Mouse (Mus musculus) embryonic facial prominence, embryonic 12.5 days (tissue): ENCODE measurements around the gene Zmynd8. TPM values are rescaled to one million over a fixed set of nuclear protein-coding genes. Genes with fewer than 3 reads are reported as not detected.

ENCODE experiments used
- ATAC-seq: fragments of 200-750 bp; cut with Nextera tagmentation; 2 replicates; pipeline ENCODE4 v1.8.0; 2017; ENCODE audit not compliant: insufficient number of reproducible peaks, insufficient read depth, low FRiP score, low TSS enrichment
- H3K27ac ChIP-seq: fragments of 300-500 bp; sonication (generic); 2 replicates; pipeline ENCODE4 v1.5.1; 2016; ENCODE audit warnings: mild to moderate bottlenecking
- H3K27me3 ChIP-seq: fragments of 300-500 bp; sonication (generic); 2 replicates; pipeline ENCODE4 v1.6.1; 2016; ENCODE audit warnings: mild to moderate bottlenecking, moderate library complexity
- H3K36me3 ChIP-seq: fragments of 300-500 bp; sonication (generic); 2 replicates; pipeline ENCODE4 v1.6.1; 2016; ENCODE audit warnings: mild to moderate bottlenecking
- H3K4me1 ChIP-seq: fragments of 300-500 bp; sonication (generic); 2 replicates; pipeline ENCODE4 v1.6.1; 2016
- H3K4me2 ChIP-seq: fragments of 300-500 bp; sonication (generic); replicated peaks from 2 replicates; pipeline ENCODE4 v1.6.1; 2016; ENCODE audit warnings: mild to moderate bottlenecking, moderate library complexity
- H3K4me3 ChIP-seq: fragments of 300-500 bp; sonication (generic); 2 replicates; pipeline ENCODE4 v1.5.1; 2016; ENCODE audit warnings: mild to moderate bottlenecking
- H3K9ac ChIP-seq: fragments of 300-500 bp; sonication (generic); 2 replicates; pipeline ENCODE4 v1.6.1; 2016; ENCODE audit warnings: mild to moderate bottlenecking, moderate library complexity
- H3K9me3 ChIP-seq: fragments of 300-500 bp; sonication (generic); 2 replicates; pipeline ENCODE4 v1.6.1; 2016; ENCODE audit warnings: mild to moderate bottlenecking, moderate library complexity
- WGBS: fragments of 180-500 bp; shearing (Covaris S2); methylation state at CpG from one replicate; pipeline ENCODE4 v1.1.7; 2016; 5-methylcytosine and 5-hydroxymethylcytosine counted together
- polyA plus RNA-seq: library from polyadenylated mRNA; unstranded; fragments of >200 nt; fragmentation: Nextera tagmentation; extraction: Ambion mirVana; gene quantifications from 2 replicates; pipeline ENCODE4 v1.2.1, GENCODE M21; 2016

Gene Zmynd8
- polyA plus RNA-seq, 1 experiment from 2014 or later = 64.2 TPM

DNA sequence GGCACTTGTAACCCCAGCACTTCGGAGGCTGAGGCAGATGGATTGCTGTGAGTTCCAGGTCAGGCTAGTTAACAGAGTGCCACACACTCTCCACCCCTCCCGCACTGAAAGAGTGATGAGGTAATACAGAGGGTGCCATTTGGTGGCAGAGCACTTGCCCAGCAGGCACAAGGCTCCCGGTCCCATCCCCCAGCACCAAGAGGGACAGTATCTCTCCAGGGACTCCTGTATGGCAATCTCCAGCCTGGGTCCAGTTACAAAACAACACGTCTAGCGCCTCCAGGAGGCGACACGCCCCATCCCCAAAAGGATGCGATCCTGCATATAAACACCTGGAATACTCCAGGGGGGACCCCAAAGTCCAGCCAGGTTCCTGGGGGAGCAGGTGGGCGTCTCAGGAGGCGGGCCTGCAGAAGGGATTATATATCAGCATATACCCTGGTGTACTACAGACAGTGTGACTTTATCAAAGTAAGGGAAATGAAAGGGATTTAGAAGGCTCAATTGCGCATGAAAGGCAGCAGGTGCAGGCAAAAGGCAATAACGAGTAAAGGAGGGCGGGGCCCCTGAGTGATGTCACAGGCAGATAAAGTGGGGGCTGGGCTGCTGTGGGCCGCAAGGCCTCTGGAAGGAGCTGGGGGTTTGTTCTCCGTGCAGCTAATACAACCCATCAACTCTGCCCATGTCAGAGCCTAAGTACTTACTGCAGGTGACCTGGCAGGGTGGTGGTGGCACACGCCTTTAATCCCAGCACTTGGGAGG, 44.4 kb downstream of the Zmynd8 start:
- Histone ChIP-seq H3K4me2 (no peak overlapping the region), H3K27ac (no peak overlapping the region), H3K36me3 (peaks cover 26% of the 10 kb centered on the region), H3K4me1 (peaks cover 69% of the 10 kb centered on the region), H3K9ac (no peak overlapping the region), H3K4me3 (no peak overlapping the region), H3K27me3 (no peaks in the 10 kb centered on the region), H3K9me3 (no peaks in the 10 kb centered on the region)
- 60% methylated on average over 16 of the region's 16 CpGs for WGBS
- no peak for ATAC-seq

DNA sequence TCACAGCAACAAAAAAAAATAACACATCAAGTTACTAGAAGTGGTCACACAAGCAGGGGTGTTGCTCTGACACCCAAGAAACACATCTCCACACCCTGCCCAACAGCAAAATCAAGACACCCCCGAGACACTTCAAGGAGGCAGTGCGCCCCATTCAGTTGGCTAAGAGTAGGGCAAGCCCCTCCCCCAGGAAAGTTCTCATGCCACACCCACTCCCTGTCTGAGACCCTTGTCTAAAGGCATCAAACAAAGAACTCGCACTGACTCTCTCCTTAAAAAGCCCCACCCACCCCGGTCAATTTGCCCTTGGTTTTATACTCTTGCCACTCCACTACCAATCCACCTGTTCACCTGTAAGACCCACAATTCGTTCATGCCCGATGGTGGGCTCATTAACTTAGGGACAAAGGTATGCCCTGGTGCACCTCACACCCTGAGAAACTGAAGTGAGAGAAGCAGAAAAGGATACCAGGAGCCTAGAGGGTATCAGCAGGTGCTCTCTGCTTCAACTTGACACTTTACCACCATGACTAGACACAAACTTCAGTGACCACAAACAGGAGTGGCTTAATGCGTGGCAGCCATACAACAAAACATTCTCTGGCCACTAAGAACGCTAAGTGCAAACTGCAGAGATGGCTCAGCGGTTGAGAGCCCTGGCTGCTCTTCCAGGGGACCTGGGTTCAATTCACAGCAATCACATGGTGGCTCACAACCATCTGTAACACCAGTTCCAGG, 45.8 kb downstream of the Zmynd8 start:
- ATAC-seq = no peak
- Histone ChIP-seq H3K4me1 (peaks cover 68% of the 10 kb centered on the region), H3K27ac (no peak overlapping the region)

DNA sequence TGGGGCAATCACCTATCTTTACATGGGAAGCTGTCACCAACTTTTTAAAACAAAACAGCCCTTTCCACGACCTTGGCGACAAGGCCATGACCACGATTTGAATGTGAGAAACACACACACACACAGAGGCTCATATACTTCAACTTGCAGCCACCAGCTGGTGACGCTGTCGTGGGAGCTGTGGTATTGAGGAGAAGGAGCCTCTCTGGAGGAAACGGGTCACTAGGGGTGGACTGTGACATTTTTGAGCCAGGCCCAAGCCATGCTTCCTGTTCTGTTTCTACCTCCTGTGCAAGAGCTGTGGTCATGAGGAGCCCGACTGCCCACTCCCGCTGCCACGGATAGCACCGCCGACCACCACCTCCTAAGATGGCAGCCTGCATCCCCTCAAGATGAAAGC, 46.4 kb downstream of the Zmynd8 start:
- Histone ChIP-seq H3K27me3 (no peaks in the 10 kb centered on the region), H3K36me3 (peaks cover 30% of the 10 kb centered on the region), H3K4me3 (no peak overlapping the region), H3K27ac (0 out of 2 replicates have a peak overlapping the region, but pooled peaks have one; percentile 54), H3K9ac (no peak overlapping the region), H3K9me3 (no peaks in the 10 kb centered on the region), H3K4me1 (peaks cover 64% of the 10 kb centered on the region), H3K4me2 (no peak overlapping the region)
- no peak for ATAC-seq
- 88% methylated on average over 11 of the region's 11 CpGs for WGBS

More for the DNA sequence above, 45.8 kb downstream of the Zmynd8 start:
- WGBS = 88% methylated on average over 9 of the region's 9 CpGs
- Histone ChIP-seq H3K4me2 (no peak overlapping the region), H3K4me3 (no peak overlapping the region), H3K9me3 (no peaks in the 10 kb centered on the region), H3K36me3 (peaks cover 26% of the 10 kb centered on the region), H3K27me3 (no peaks in the 10 kb centered on the region), H3K9ac (no peak overlapping the region)

DNA sequence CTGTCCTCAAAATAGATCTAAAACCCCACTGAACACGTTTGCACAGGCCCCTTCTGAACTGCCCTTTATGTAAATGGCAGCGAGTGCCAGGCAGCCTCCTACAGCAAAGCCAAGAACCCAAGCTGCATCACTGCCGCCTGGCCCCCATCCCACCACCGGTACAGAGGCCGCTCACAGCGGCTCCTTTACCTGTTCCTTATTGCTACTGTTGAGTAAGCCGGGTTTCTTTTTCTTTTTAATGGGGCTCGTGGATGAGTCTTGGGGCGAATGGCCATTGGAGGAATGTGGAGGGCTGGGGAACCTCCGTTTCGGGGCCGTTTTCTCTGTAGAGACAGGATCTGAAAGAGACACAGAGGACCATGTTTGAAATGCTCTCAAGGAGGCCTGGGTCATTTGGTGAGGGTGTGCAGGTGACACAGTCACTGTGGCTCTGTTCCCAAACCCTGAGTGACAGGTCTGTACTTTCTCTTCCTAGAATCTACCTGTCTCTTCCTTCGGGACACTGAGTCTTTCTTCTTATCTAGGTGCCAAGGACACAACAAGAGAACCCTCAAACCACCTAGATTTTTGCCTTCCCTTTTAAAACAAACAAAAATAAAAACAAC, 46.9 kb downstream of the Zmynd8 start:
- Histone ChIP-seq H3K4me1 (peaks cover 59% of the 10 kb centered on the region), H3K27ac (peak overlapping the region; percentile 54; the same call in 1 of the 2 replicates), H3K4me2 (no peak overlapping the region), H3K9ac (no peak overlapping the region), H3K9me3 (no peaks in the 10 kb centered on the region), H3K4me3 (no peak overlapping the region), H3K36me3 (peaks cover 30% of the 10 kb centered on the region), H3K27me3 (no peaks in the 10 kb centered on the region)
- no peak for ATAC-seq
- 90% methylated on average over 13 of the region's 13 CpGs for WGBS

DNA sequence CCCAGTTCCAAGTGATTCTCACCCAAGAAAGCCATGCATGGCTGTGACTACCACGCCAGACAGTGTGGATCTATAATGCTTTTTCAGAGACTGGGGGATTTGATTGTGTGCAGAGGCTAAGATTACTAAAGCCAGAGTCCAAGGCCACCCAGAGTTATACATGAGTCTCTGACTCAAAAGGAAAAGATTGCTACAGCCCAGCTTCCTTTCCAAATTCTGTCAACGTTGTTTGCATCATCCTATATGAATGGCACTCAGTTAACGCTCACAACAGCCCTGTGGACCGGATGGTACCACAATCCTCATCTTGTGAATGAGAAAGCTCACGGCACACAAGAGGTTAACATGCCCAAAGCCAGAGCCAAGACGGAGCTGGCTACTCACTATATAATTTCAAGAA, 48.0 kb downstream of the Zmynd8 start:
- H3K4me3 ChIP-seq = no peak overlapping the region
- 78% methylated on average over 6 of the region's 6 CpGs for WGBS
- H3K4me1 ChIP-seq = peaks cover 48% of the 10 kb centered on the region
- no peak overlapping the region for H3K9ac ChIP-seq
- no peaks in the 10 kb centered on the region for H3K27me3 ChIP-seq
- H3K9me3 ChIP-seq = no peaks in the 10 kb centered on the region
- ATAC-seq = no peak
- H3K36me3 ChIP-seq = peaks cover 40% of the 10 kb centered on the region
- no peak overlapping the region for H3K4me2 ChIP-seq
- H3K27ac ChIP-seq = peak overlapping the region; percentile 54; the same call in 1 of the 2 replicates

DNA sequence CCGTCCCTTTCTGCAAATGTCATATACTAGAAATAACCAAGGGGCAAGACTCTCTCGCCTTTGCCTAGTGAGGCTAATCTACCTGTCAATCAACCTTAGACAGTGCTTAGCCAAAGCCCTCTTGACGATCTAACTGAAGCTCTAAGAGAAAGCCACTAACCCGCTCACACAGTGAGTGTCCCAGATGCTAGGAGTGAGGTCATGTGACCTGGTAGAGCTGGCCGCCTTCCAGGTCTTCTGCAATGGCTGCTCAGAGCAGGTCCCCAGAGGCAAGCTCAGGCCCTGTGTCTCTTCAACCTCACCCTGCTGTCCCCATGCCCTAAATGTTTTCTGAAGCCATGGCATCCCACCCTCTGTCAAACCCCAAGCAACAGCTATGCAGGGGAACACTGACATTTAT, 49.7 kb downstream of the Zmynd8 start:
- no peak overlapping the region for H3K4me3 ChIP-seq
- H3K9ac ChIP-seq = no peak overlapping the region
- no peak for ATAC-seq
- H3K27ac ChIP-seq = no peak overlapping the region
- H3K9me3 ChIP-seq = no peaks in the 10 kb centered on the region
- peaks cover 57% of the 10 kb centered on the region for H3K36me3 ChIP-seq
- H3K27me3 ChIP-seq = no peaks in the 10 kb centered on the region
- H3K4me2 ChIP-seq = no peak overlapping the region
- H3K4me1 ChIP-seq = peaks cover 36% of the 10 kb centered on the region
- WGBS = 51% methylated on average over 5 of the region's 5 CpGs

DNA sequence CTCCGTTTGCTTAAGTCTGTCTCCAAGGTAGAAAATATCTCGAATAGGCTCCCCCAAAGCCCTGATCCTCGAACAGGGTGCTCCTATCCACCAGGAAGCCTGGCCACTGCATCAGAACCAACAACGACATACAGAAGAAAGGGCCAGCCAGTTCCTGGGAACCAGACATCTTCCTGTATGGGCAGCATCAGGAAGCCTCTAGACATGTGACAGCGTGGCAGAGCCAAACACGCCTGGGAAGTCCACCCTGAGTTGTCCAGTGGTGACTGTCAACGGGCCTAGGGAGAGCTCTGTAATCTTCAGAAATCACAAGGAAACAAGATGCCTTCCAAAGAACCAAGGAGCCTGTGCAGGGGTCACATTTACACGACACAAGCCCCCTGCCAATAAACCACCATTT, 52.0 kb downstream of the Zmynd8 start:
- Histone ChIP-seq H3K27ac (no peak overlapping the region), H3K9me3 (no peaks in the 10 kb centered on the region), H3K4me1 (peaks cover 23% of the 10 kb centered on the region), H3K36me3 (peaks cover 74% of the 10 kb centered on the region), H3K9ac (no peak overlapping the region), H3K27me3 (no peaks in the 10 kb centered on the region), H3K4me3 (no peak overlapping the region), H3K4me2 (no peak overlapping the region)
- 87% methylated on average over 8 of the region's 8 CpGs for WGBS
- ATAC-seq = no peak

DNA sequence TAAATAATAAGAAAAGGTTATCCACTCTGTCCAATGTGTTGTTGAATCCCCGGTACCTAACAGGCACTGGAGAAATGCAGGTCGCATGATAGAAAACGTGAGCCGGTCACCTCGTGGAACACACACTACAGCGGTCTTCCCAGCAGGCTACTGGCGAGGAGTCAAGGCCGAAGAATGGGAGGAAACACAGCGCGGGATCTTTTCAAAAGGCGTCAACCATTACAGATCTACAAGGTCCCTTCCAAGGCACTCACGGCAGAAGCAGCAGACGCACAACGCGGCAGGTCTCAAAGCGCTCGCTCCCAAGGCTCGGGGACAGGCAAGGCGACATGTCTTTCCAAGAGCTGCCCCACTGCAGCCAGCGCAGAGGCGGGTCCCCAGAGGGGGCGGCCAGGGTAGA, 53.3 kb downstream of the Zmynd8 start:
- peaks cover 74% of the 10 kb centered on the region for H3K36me3 ChIP-seq
- no peak overlapping the region for H3K27ac ChIP-seq
- no peaks in the 10 kb centered on the region for H3K9me3 ChIP-seq
- 92% methylated on average over 22 of the region's 22 CpGs for WGBS
- peaks cover 15% of the 10 kb centered on the region for H3K4me1 ChIP-seq
- no peak for ATAC-seq
- no peak overlapping the region for H3K4me3 ChIP-seq
- no peak overlapping the region for H3K9ac ChIP-seq
- H3K4me2 ChIP-seq = no peak overlapping the region
- H3K27me3 ChIP-seq = no peaks in the 10 kb centered on the region

DNA sequence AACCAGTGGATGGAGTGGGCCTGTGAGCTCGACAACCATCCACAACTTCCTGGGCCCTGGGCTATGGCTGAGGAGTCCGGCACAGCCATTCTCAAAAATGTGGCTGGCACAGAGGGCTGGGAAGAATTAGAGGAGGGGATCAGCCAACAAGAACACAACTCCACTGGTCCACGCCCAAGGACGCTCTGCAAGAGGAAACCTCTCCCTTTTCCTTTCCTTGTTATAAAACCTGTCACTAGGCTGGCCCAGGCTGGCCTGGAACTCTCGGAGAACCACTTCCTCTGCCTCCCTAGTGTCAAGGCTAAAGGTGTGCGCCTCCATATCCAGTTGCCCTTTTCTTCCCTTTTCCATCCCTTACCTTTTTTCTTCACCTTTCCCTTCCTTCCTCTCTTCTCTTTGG, 55.5 kb downstream of the Zmynd8 start:
- Histone ChIP-seq H3K4me2 (no peak overlapping the region), H3K9me3 (no peaks in the 10 kb centered on the region), H3K36me3 (peaks cover 88% of the 10 kb centered on the region), H3K4me3 (no peak overlapping the region), H3K4me1 (peaks cover 5% of the 10 kb centered on the region; the same call in 1 of the 2 replicates), H3K27ac (no peak overlapping the region), H3K27me3 (no peaks in the 10 kb centered on the region), H3K9ac (no peak overlapping the region)
- no peak for ATAC-seq
- 92% methylated on average over 6 of the region's 6 CpGs for WGBS

DNA sequence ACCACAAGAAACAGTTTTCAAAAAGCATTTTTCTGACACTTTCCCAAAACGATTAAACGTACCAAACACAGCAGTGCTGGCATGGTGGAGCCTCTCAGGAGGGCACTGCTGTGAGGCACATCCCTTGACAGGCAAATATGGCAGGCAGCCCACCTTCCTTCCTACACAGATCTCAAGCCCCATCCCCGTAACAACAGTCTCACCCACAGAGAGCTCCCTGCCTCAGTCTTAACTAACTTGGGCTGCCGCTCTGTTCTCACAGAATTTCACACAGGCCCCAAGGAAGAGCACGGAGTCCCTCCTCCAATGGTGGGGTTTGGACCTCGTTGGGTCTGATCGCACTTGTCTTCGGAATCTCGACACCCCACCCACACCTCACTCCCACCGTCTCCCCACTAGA, 56.6 kb downstream of the Zmynd8 start:
- Histone ChIP-seq H3K27me3 (no peaks in the 10 kb centered on the region), H3K9ac (no peak overlapping the region), H3K9me3 (no peaks in the 10 kb centered on the region), H3K4me3 (no peak overlapping the region), H3K4me2 (no peak overlapping the region), H3K36me3 (peaks cover 95% of the 10 kb centered on the region), H3K4me1 (no peaks in the 10 kb centered on the region), H3K27ac (no peak overlapping the region)
- 94% methylated on average over 10 of the region's 10 CpGs for WGBS
- ATAC-seq = no peak

DNA sequence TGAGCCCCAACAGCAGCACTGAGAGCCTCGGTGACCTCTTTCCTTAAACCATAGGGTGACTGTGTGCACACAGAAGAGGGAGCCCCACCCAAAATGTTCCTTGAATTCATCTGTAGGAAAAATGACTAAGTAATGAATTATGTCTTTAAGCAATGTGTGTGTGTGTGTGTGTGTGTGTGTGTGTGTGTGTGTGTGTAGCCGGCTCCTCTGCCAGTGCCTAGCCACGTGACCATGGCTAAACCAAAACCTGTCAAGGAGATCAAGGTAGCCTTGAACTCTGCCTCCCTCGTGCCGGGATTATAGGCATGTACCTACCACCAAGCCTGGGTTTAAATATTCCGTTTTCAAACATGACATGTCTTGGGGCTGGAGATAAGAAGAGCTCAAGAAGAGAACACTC, 57.0 kb downstream of the Zmynd8 start:
- Histone ChIP-seq H3K9me3 (no peaks in the 10 kb centered on the region), H3K36me3 (peaks cover 98% of the 10 kb centered on the region), H3K4me1 (no peaks in the 10 kb centered on the region), H3K4me2 (no peak overlapping the region), H3K9ac (no peak overlapping the region), H3K4me3 (no peak overlapping the region), H3K27me3 (no peaks in the 10 kb centered on the region), H3K27ac (no peak overlapping the region)
- WGBS = 84% methylated on average over 6 of the region's 6 CpGs
- ATAC-seq = no peak

DNA sequence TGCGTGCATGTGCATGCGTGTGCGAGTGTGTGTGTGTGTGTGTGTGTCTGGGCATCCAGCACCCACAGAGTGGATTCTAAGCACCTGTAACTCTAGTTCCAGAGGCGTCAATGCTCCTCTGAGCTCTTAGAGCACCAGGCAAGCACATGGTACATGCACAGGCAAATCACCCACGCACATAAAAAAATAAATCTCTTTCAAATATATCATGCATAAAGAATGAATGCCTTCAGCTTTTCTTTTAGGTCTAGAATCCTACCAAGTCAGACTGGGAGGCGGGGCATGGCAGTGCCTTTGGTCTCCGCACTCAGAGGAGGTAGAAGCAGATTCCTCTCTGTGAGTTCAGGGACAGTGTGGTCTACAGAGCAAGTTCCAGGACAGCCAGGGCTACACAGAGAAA, 58.0 kb downstream of the Zmynd8 start:
- Histone ChIP-seq H3K27ac (no peak overlapping the region), H3K36me3 (peaks cover 99% of the 10 kb centered on the region), H3K27me3 (no peaks in the 10 kb centered on the region), H3K9ac (no peak overlapping the region), H3K4me2 (no peak overlapping the region), H3K9me3 (no peaks in the 10 kb centered on the region), H3K4me1 (no peaks in the 10 kb centered on the region), H3K4me3 (no peak overlapping the region)
- ATAC-seq = no peak
- WGBS = 95% methylated on average over 7 of the region's 7 CpGs
